Comparison of ENCODE assay signal across 20 mouse cellular contexts in genomic region chr2:28227589-28228191, GRCm38 (mm10). TPM values are rescaled to one million over a fixed set of nuclear protein-coding genes. Genes with fewer than 3 reads are reported as not detected.
A peak's percentile ranks its signal among the peaks of the same experiment; 100 is the strongest.
DNase-seq lines count a peak whose midpoint lies in the region; ATAC-seq and TF ChIP-seq lines count a peak whose summit lies in the region.
"Had no signal": no experiment of that assay in that cellular context is flagged by ENCODE, and none has a peak within 500 bp of the region (broad histone marks: within the 10 kb centered on the region; RNA-seq: fewer than 3 reads in every experiment).

No protein-coding gene starts in this region.

- H3K36me3 ChIP-seq in embryonic facial prominence, embryonic 15.5 days: peaks cover 20% of the 10 kb centered on the region
- H3K36me3 ChIP-seq in limb, embryonic 15.5 days: peaks cover 19% of the 10 kb centered on the region
- H3K36me3 ChIP-seq: G1E; liver, embryonic 12.5 days had no signal

- no peak for TF ChIP-seq CTCF in layer of hippocampus, adult 2 months (conservative IDR thresholded peaks at IDR 0.05)

- WGBS in embryonic facial prominence, embryonic 15.5 days: 13% methylated on average over 8 of the region's 8 CpGs
- 53% methylated on average over 8 of the region's 8 CpGs for WGBS in limb, embryonic 15.5 days

- no peak overlapping the region for H3K9ac ChIP-seq in embryonic facial prominence, embryonic 15.5 days
- H3K9ac ChIP-seq in limb, embryonic 15.5 days: no peak overlapping the region
- H3K9ac ChIP-seq: heart, embryonic 12.5 days; liver, embryonic 12.5 days; neural tube, embryonic 13.5 days had no signal

- no peak for DNase-seq in layer of hippocampus, adult 2 months (ENCODE audit: low spot score in 2 of 2)
- DNase-seq in layer of hippocampus, adult 9-10 months (ENCODE audit: low spot score): no peak
- DNase-seq in retina, adult 2 months (ENCODE audit: low read depth, low spot score): peak; percentile 32
- no peak for DNase-seq in left cerebral cortex, postnatal 25 days (ENCODE audit: low spot score in 2 of 2)
- no peak for DNase-seq in heart, adult 8-10 months (ENCODE audit: low spot score)
- no peak for DNase-seq in lung, postnatal 4 days
- DNase-seq: cerebellum, adult 11 months; gastrocnemius, postnatal 14 days; kidney, adult 8-10 months; kidney, postnatal 4 days; right cerebral cortex, postnatal 14 days; thymus, adult 18-20 months had no signal

- peaks cover 28% of the 10 kb centered on the region for H3K4me1 ChIP-seq in embryonic facial prominence, embryonic 15.5 days
- H3K4me1 ChIP-seq in limb, embryonic 15.5 days: peaks cover 21% of the 10 kb centered on the region
- H3K4me1 ChIP-seq: liver, embryonic 12.5 days; megakaryocyte, embryonic 14.5 days had no signal

- no peaks in the 10 kb centered on the region for H3K9me3 ChIP-seq in embryonic facial prominence, embryonic 15.5 days (replicated peaks)
- H3K9me3 ChIP-seq in limb, embryonic 15.5 days: no peaks in the 10 kb centered on the region
- H3K9me3 ChIP-seq: G1E; heart, embryonic 12.5 days; liver, embryonic 12.5 days; megakaryocyte, embryonic 14.5 days; neural tube, embryonic 13.5 days had no signal

- ATAC-seq in embryonic facial prominence, embryonic 15.5 days (ENCODE audit: insufficient number of reproducible peaks, low FRiP score, low TSS enrichment, low read depth): 0 out of 2 replicates have a peak, but pooled peaks have one; percentile 45
- ATAC-seq in limb, embryonic 15.5 days (ENCODE audit: insufficient number of reproducible peaks, low FRiP score, low TSS enrichment, low read depth): no peak
- ATAC-seq: liver, embryonic 12.5 days had no signal

- H3K4me3 ChIP-seq in layer of hippocampus, adult 2 months: no peak overlapping the region
- no peak overlapping the region for H3K4me3 ChIP-seq in embryonic facial prominence, embryonic 15.5 days (replicated peaks)
- H3K4me3 ChIP-seq in limb, embryonic 15.5 days: no peak overlapping the region
- H3K4me3 ChIP-seq: heart, embryonic 12.5 days; liver, embryonic 12.5 days; megakaryocyte, embryonic 14.5 days; neural tube, embryonic 13.5 days had no signal

- intact Hi-C loops in left cerebral cortex, postnatal 25 days (cut with DNase I): loop anchor here (5.0 kb wide), 1 partner anchor 45 kb away; no protein-coding TSS in a partner anchor

- H3K27me3 ChIP-seq in embryonic facial prominence, embryonic 15.5 days: no peaks in the 10 kb centered on the region
- H3K27me3 ChIP-seq in limb, embryonic 15.5 days: no peaks in the 10 kb centered on the region
- H3K27me3 ChIP-seq: neural tube, embryonic 13.5 days had no signal

- H3K27ac ChIP-seq in layer of hippocampus, adult 2 months: peak overlapping the region; percentile 81
- H3K27ac ChIP-seq in embryonic facial prominence, embryonic 15.5 days (replicated peaks): 0 out of 2 replicates have a peak overlapping the region, but pooled peaks have one; percentile 12
- peak overlapping the region; percentile 38; the same call in 1 of the 2 replicates for H3K27ac ChIP-seq in limb, embryonic 15.5 days
- H3K27ac ChIP-seq: liver, embryonic 12.5 days; neural tube, embryonic 13.5 days had no signal

- no peak overlapping the region for H3K4me2 ChIP-seq in embryonic facial prominence, embryonic 15.5 days (replicated peaks)
- H3K4me2 ChIP-seq in limb, embryonic 15.5 days: no peak overlapping the region
- H3K4me2 ChIP-seq: heart, embryonic 12.5 days; liver, embryonic 12.5 days; neural tube, embryonic 13.5 days had no signal

RNA-seq across cellular contexts. Expression of gene Olfm1, which starts 34.9 kb away (rescaled TPM):
- 1,000 to 10,000 TPM; 1,799 to 1,811 TPM for total RNA-seq in layer of hippocampus, adult 2 months (2021)
- polyA plus RNA-seq in embryonic facial prominence, embryonic 15.5 days (2015; fragmentation: Nextera tagmentation; extraction: Ambion mirVana): 34.5 and 35.7 TPM in 2 replicates
- polyA plus RNA-seq in limb, embryonic 15.5 days (2015; fragmentation: Nextera tagmentation; extraction: Ambion mirVana): 21.2 and 22.1 TPM in 2 replicates
- 1,000 to 10,000 TPM; 1,581 to 1,689 TPM for total RNA-seq in left cerebral cortex, postnatal 25 days (2021)
- total RNA-seq in heart, adult 8-10 months (2022): 10 to 100 TPM in 3 of 4 experiments, 1 to 10 TPM in 1; 7.3 to 10.8 (median 10.6) TPM
- total RNA-seq: hematopoietic stem cell, adult 5-6 weeks had no signal

Comparison
In these comparisons a context has a peak if more than half of its experiments do, and no peak if none do; other contexts are left out.
1. H3K27ac ChIP-seq: peak in every context shown above with its lines; median percentile 81 in layer of hippocampus, adult 2 months; 38 in limb, embryonic 15.5 days; 12 in embryonic facial prominence, embryonic 15.5 days.
2. RNA of gene Olfm1, which starts 34.9 kb away (total RNA-seq): 1,799 to 1,811 TPM in layer of hippocampus, adult 2 months and 1,581 to 1,689 TPM in left cerebral cortex, postnatal 25 days; 7.3 to 10.8 TPM in heart, adult 8-10 months; every median in the first group is over 100 times any median in the second.